Mouse (Mus musculus): ENCODE results near the gene Defa37. TPM values are rescaled to one million over a fixed set of nuclear protein-coding genes. Genes with fewer than 3 reads are reported as not detected.
"Not testable (repeated sequence)": the region's sequence is repeated elsewhere in the genome, so short reads cannot be mapped to it uniquely, and the experiment has no call there.

Defa37 gene
- total RNA-seq (2015) = not detected in 2 replicates
- total RNA-seq (2017) = not detected in 2 replicates

GRCm38 (mm10) chr8:21565086-21565485, at the start of gene Defa37:
Gene Defa37, plus strand, starts transcription at chr8:21565386.
- not testable (repeated sequence) for ATAC-seq (ENCODE audit: poor library complexity, severe bottlenecking)

- ATAC-seq (ENCODE audit: poor library complexity, severe bottlenecking) = not testable (repeated sequence)
These were observed 36.5 kb upstream of the Defa37 start, which contains the start of gene Defa32 for GRCm38 (mm10) chr8:21528732-21529131. Gene Defa32, plus strand, starts transcription at chr8:21529032.

- ATAC-seq (ENCODE audit: poor library complexity, severe bottlenecking) = not testable (repeated sequence)
These were observed 17.5 kb downstream of the Defa37 start, which contains the start of gene Defa28 for GRCm38 (mm10) chr8:21582706-21583105. Gene Defa28, plus strand, starts transcription at chr8:21583006.

GRCm38 (mm10) chr8:21594408-21594807, 29.2 kb downstream of the Defa37 start, which contains the start of gene Gm7861:
Gene Gm7861, minus strand, starts transcription at chr8:21594508.
- not testable (repeated sequence) for ATAC-seq (ENCODE audit: poor library complexity, severe bottlenecking)

Other genes with a start within 250 kb of the Defa37 start
- not detected in 2 replicates for gene Defa27, start 249.8 kb upstream of the Defa37 start, total RNA-seq (2015)
- not detected in 2 replicates for gene Defa27, start 249.8 kb upstream of the Defa37 start, total RNA-seq (2017)
- not detected in 2 replicates for gene Defa29, start 238.4 kb upstream of the Defa37 start, total RNA-seq (2015)
- gene Defa29, start 238.4 kb upstream of the Defa37 start, total RNA-seq (2017) = not detected in 2 replicates
- gene Defa2, start 186.9 kb upstream of the Defa37 start, total RNA-seq (2015) = not detected in 2 replicates
- not detected in 2 replicates for gene Defa2, start 186.9 kb upstream of the Defa37 start, total RNA-seq (2017)
- not detected in 2 replicates for gene Defa33, start 173.6 kb upstream of the Defa37 start, total RNA-seq (2015)
- gene Defa33, start 173.6 kb upstream of the Defa37 start, total RNA-seq (2017) = not detected in 2 replicates
- not detected in 2 replicates for gene Defa36, start 138.0 kb upstream of the Defa37 start, total RNA-seq (2015)
- not detected in 2 replicates for gene Defa36, start 138.0 kb upstream of the Defa37 start, total RNA-seq (2017)
- gene Gm7849, start 108.8 kb upstream of the Defa37 start, total RNA-seq (2015) = not detected in 2 replicates
- not detected in 2 replicates for gene Gm7849, start 108.8 kb upstream of the Defa37 start, total RNA-seq (2017)
- not detected in 2 replicates for gene Defa20, start 56.1 kb upstream of the Defa37 start, total RNA-seq (2015)
- not detected in 2 replicates for gene Defa20, start 56.1 kb upstream of the Defa37 start, total RNA-seq (2017)
- gene Defa32, start 36.4 kb upstream of the Defa37 start, total RNA-seq (2015) = not detected in 2 replicates
- gene Defa32, start 36.4 kb upstream of the Defa37 start, total RNA-seq (2017) = not detected in 2 replicates
- not detected in 2 replicates for gene Defa28, start 17.6 kb downstream of the Defa37 start, total RNA-seq (2015)
- not detected in 2 replicates for gene Defa28, start 17.6 kb downstream of the Defa37 start, total RNA-seq (2017)
- not detected in 2 replicates for gene Gm7861, start 29.1 kb downstream of the Defa37 start, total RNA-seq (2015)
- not detected in 2 replicates for gene Gm7861, start 29.1 kb downstream of the Defa37 start, total RNA-seq (2017)
- not detected in 2 replicates for gene Defa26, start 52.8 kb downstream of the Defa37 start, total RNA-seq (2015)
- not detected in 2 replicates for gene Defa26, start 52.8 kb downstream of the Defa37 start, total RNA-seq (2017)
- not detected in 2 replicates for gene Defa17, start 90.4 kb downstream of the Defa37 start, total RNA-seq (2015)
- not detected in 2 replicates for gene Defa17, start 90.4 kb downstream of the Defa37 start, total RNA-seq (2017)
- gene Defa34, start 100.4 kb downstream of the Defa37 start, total RNA-seq (2015) = not detected in 2 replicates
- not detected in 2 replicates for gene Defa34, start 100.4 kb downstream of the Defa37 start, total RNA-seq (2017)
- not detected in 2 replicates for gene AY761184, start 138.3 kb downstream of the Defa37 start, total RNA-seq (2015)
- not detected in 2 replicates for gene AY761184, start 138.3 kb downstream of the Defa37 start, total RNA-seq (2017)
- not detected in 2 replicates for gene Defa24, start 169.1 kb downstream of the Defa37 start, total RNA-seq (2015)
- gene Defa24, start 169.1 kb downstream of the Defa37 start, total RNA-seq (2017) = not detected in 2 replicates